Mouse (Mus musculus) liver, adult (tissue): ENCODE data around the gene Aftph.

Experiments used
- GATA4 ChIP-seq: IDR thresholded peaks from 2 replicates; pipeline ENCODE4 v1.6.1; 2014; ENCODE audit warnings: mild to moderate bottlenecking, low read length; ENCODE audit not compliant: insufficient replicate concordance

The Aftph gene

DNA sequence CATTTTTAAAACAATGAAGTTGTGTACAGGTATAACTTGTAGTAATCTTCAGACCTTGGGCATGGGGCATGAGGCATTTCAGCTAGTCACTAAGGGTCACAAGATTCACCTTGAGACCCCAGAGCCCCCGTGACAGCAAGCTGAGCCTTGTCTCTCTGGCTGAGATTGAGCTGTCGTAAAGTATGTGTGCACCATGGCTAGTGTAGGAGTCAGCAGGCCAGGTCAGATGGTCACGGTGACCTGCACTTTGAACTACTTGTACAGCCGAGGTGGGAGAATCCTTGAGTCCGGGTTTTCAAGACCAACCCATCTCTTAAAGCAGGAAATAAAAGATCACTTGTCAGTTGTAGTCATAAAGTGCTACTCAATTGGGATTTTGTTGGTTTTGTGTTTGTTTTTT is 98.2 kb downstream of the Aftph start:
- no peak for TF ChIP-seq GATA4

DNA sequence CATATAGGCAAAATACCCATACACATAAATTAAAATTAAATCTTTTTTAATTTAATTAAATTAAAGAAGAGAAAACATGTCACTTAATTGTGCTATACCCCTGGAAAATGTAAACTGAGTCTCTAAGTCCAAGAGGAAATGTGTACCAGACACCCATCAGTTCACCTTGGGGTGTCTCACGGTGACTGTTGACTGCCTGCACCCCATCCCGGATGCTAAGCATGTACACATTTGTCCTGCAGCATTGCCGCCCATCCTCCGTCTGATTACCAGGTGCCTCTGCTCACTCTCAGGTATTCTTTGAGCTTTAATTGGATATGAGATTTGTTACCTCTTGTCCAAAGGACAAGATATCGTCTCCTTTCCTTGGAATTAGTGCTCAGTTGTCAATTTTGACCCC is 99.1 kb downstream of the Aftph start:
- no peak for TF ChIP-seq GATA4

DNA sequence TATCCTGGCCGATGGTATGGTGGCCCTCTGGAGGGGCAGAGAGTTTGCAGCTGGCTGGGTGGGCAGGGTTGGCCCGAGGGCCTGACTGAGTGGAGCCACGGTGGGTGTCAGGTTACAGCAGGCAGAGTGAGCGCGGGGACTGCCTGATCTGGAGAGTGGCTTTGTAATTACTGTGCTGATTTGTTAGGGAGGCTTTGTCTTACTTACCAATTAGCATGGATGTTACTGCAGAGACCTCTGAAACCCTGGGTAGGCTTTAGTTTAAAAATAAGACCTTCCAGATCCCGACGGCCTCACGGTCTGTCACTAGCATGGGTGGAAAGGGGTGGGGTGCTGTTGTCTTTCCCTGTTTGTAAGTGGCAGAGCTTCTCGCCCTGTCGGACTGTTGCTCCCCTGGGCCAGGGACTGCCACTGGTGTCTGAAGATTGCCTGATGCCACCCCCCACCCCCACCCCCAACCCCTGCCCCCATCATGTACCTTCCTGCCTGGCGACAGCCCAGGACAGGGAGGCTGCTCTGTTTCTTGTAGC is 101.4 kb downstream of the Aftph start:
- TF ChIP-seq GATA4 = no peak

DNA sequence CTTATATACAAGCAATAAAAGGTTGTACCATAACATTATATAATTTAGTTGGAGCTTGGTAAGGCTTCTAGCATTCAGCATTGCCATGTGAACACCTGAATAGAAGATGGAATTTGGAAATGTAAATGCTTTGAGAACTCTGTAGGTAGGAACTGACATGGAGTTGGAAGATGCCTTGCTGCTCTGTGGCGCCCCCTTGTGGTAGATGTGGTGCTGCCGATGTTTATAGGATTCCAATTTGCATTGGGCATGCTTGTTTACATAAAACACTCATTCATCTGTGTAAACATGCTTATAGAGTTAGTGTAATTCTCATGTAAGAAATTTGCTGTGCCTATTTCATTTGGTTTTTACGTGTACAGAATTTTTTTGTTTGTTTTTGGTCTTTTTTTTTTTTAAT is 102.5 kb downstream of the Aftph start:
- no peak for TF ChIP-seq GATA4

DNA sequence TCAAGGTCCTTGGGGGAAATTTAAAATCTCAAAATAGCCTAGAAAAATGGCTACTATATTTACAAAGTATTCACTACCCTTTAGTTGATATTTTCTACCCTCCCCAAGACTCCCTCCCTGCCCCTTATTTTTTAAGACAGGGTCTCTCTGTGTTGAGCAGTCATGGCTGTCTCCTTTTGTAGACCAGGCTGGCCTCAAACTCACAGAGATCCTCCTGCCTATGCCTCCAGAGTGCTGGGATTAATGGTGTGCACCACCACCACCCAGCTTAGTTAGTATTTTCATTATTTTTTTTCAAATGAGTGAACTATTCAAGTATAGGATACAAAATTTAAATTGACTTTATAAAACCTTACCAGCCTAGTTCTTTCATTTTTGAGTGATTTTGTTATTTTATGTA is 104.3 kb downstream of the Aftph start:
- no peak for TF ChIP-seq GATA4

DNA sequence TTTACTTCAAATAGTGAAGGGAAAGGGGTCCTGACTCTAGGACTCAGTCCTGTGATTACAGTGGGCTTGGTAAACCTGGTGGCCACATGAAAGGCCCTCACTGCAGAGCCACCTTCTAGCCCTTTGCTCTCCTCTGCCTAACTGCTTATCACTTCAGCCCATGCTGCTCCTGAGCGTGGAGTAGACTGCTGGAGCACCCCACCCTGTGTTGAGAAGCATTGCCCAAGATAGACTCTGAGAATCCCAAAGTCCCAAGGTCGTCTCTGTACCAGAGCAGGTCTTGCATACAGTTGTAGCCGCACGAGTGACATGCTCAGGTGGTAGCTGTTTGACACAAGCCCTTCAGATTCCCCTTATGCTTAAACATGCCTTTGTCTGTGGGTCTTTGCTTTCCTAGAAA is 105.3 kb downstream of the Aftph start:
- no peak for TF ChIP-seq GATA4

DNA sequence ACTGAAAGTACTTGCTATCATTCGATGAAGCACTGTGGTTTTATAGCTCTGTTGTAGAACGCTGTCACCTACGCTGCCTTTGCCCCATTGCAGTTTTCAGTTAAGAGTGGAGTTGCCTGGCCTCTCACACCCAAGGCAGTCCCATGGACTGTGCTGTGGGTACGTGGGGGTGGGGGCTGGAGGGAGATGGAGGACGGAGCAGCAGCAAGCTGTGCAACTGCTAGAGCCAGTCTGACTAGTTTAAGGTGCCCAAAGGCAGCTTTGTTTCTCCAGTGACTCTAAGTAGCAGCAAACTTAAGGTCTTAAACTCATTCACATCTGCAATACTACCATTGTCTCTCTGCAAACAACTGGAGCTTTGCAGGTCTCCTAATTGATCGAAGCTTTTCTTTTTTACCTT is 105.7 kb downstream of the Aftph start:
- no peak for TF ChIP-seq GATA4
